Mouse (Mus musculus) liver, embryonic 18 days (tissue): ENCODE results near the gene Lrrc4. TPM values are rescaled to one million over a fixed set of nuclear protein-coding genes. Genes with fewer than 3 reads are reported as not detected.

Experiments used
- polyA plus RNA-seq: library from polyadenylated mRNA; depleted of rRNA; stranded (reverse); fragments of >200 nt; gene quantifications from 2 replicates; pipeline ENCODE4 v1.2.3, GENCODE M21; 2012; rRNA removed

Gene Lrrc4
- polyA plus RNA-seq = 0.12 and 0.13 TPM in 2 replicates

DNA sequence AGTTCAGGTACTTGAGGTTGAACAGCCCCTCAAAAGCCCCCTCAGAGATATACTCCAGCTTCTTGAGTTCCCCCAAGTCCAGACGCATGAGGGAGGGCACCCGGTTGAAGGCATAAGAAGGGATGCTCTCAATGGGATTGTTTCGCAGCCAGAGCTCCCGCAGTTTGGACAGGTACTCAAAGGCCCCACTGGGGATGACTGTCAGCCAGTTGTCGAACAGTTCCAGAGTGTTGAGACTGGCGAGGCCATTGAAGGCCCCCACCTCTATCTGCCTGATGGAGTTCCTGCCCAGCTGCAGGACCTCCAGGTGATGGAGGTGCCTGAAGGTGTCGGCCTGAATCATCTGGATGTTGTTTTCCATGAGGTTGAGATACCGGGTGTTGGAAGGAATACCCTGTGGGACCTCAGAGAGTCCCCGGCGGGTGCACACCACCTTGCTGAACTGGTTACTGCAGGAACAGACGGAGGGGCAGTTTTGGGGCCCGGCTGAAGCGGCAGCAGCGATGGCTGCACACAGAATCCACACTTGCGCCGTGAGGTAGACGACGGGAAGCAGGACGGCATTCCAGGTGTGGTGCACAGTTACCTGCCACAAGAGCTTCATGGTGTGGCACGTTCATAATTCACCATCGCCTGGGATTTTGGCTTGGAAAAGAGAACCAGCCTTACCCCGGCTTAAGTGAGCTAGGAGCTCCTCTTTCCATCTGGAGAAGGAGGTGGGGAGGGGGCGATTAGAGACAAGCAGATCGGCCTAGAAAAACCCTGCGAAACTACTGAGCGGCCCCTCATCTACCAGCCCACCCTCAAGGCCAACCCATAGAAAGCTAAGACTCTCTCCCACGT lies at the start of gene Lrrc4:
Lrrc4 (minus strand) TSS at position 737 of the 843 bp plus-strand sequence.

Other genes with a start within 250 kb of the Lrrc4 start
- not detected in 2 replicates for gene Lep, start 228.5 kb upstream of the Lrrc4 start, polyA plus RNA-seq